Mouse (Mus musculus) brain, adult 10 weeks (tissue): ENCODE data around the gene Zfp418. TPM values are rescaled to one million over a fixed set of nuclear protein-coding genes. Genes with fewer than 3 reads are reported as not detected.

ENCODE experiments used
- polyA plus RNA-seq: library from polyadenylated mRNA; stranded (reverse); fragments of 350-450 nt; fragmentation: Illumina TruSeq; extraction: RNeasy Lipid Tissue Mini Kit (QIAGEN cat#74804); gene quantifications from one replicate; pipeline ENCODE4 v1.2.3, GENCODE M21; 2015; ENCODE audit warnings: low read depth, low replicate concordance

Zfp418 gene
- 3.2 TPM for polyA plus RNA-seq

GRCm38 (mm10) chr7:7171227-7172147, at the start of gene Zfp418:
Gene Zfp418, plus strand, starts transcription at chr7:7171330.

GRCm38 (mm10) chr7:7136379-7136866, 34.7 kb upstream of the Zfp418 start, which contains the start of gene Zfp773:
Gene Zfp773, minus strand, starts transcription at chr7:7136755.

GRCm38 (mm10) chr7:7209313-7210151, 38.4 kb downstream of the Zfp418 start, which contains the start of gene Zfp772:
Gene Zfp772, minus strand, starts transcription at chr7:7209998.

Other genes with a start within 250 kb of the Zfp418 start
- gene Aurkc, start 176.0 kb upstream of the Zfp418 start, polyA plus RNA-seq = not detected
- 18.4 TPM for gene Zfp954, start 49.8 kb upstream of the Zfp418 start, polyA plus RNA-seq
- 2.8 TPM for gene Zfp773, start 34.6 kb upstream of the Zfp418 start, polyA plus RNA-seq
- gene Zfp772, start 38.7 kb downstream of the Zfp418 start, polyA plus RNA-seq = 11.8 TPM
- gene Vmn2r29, start 76.0 kb downstream of the Zfp418 start, polyA plus RNA-seq = 5.3 TPM
- 12.4 TPM for gene Gm45844, start 107.0 kb downstream of the Zfp418 start, polyA plus RNA-seq
- 126 TPM for gene Clcn4, start 129.5 kb downstream of the Zfp418 start, polyA plus RNA-seq
- gene Vmn2r30, start 166.3 kb downstream of the Zfp418 start, polyA plus RNA-seq = 0.04 TPM
- not detected for gene Gm45783, start 203.2 kb downstream of the Zfp418 start, polyA plus RNA-seq
- gene Vmn2r31, start 228.4 kb downstream of the Zfp418 start, polyA plus RNA-seq = not detected